Mouse (Mus musculus): ENCODE results near the gene Thumpd2. TPM values are rescaled to one million over a fixed set of nuclear protein-coding genes. Genes with fewer than 3 reads are reported as not detected.

Gene Thumpd2
- polyA plus RNA-seq, 1 experiment from 2014 or later: 14.6 TPM

DNA sequence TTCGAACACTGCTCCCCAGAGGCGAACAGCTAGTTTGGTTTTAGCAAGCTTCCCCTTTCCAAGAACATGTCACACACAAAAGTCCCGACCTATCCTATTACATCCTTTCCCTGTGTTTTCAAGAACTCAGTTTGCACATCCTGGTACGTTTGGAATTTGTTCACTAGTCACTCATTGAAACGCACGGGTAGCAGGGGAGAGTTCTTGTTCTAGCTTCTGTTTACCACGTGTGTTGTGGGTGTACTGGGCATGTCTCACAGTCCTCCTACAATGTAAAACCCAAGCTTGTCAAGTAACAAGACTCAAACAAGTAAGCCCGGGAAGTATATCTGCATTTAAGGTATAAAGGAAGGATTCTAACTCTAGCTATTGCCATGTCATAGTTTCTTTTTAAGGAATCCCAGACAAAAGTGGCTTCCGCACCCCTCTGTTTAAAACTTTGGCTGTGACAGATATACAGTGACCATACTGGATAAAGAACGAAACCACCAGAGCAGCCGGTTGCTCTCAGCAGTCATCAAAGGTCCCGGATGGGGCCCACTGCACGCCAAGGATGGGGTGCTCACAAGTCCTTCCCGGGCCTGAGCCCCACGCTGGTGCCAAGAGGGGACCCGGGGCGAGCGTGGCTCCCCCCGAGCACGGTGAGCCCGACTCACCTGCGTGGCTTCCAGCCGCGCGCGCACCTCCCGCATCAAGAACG lies 453 bp downstream of the Thumpd2 start:
- Histone ChIP-seq H3K27ac (ENCODE audit: low read depth) (peak overlapping the region; percentile 79), H3K27me3 (ENCODE audit: insufficient read depth, low read length) (no peaks in the 10 kb centered on the region), H3K9me3 (ENCODE audit: low read depth, low read length) (no peaks in the 10 kb centered on the region), H3K9ac (peak overlapping the region; percentile 95), H3K4me2 (peak overlapping the region; percentile 72), H3K36me3 (ENCODE audit: insufficient read depth) (peaks cover 8% of the 10 kb centered on the region; the same call in 1 of the 2 replicates), H3K4me1 (ENCODE audit: insufficient read depth) (peaks cover 3% of the 10 kb centered on the region; the same call in 1 of the 2 replicates), H3K4me3 (ENCODE audit: low read depth, low read length) (peak overlapping the region; percentile 87)
- no peak for TF ChIP-seq CTCF (IDR thresholded peaks at IDR 0.05; ENCODE audit: low read depth)
- WGBS: 10% methylated on average over 28 of the region's 28 CpGs
- ATAC-seq (ENCODE audit: insufficient read depth) (peak; percentile 91), DNase-seq (peak; percentile 53)

GRCm38 (mm10) chr17:81063346-81063745 lies 1.5 kb downstream of the Thumpd2 start:
- peak overlapping the region; percentile 72; the same call in 1 of the 2 replicates for H3K4me2 ChIP-seq
- H3K27me3 ChIP-seq (ENCODE audit: insufficient read depth, low read length): no peaks in the 10 kb centered on the region
- H3K4me1 ChIP-seq (ENCODE audit: insufficient read depth): peaks cover 3% of the 10 kb centered on the region; the same call in 1 of the 2 replicates
- no peak overlapping the region for H3K9ac ChIP-seq
- no peak overlapping the region for H3K4me3 ChIP-seq (ENCODE audit: low read depth, low read length)
- peaks cover 8% of the 10 kb centered on the region; the same call in 1 of the 2 replicates for H3K36me3 ChIP-seq (ENCODE audit: insufficient read depth)
- TF ChIP-seq CTCF (IDR thresholded peaks at IDR 0.05; ENCODE audit: low read depth): no peak
- H3K9me3 ChIP-seq (ENCODE audit: low read depth, low read length): no peaks in the 10 kb centered on the region
- no peak overlapping the region for H3K27ac ChIP-seq (ENCODE audit: low read depth)
- WGBS: 82% methylated on average over 3 of the region's 3 CpGs
- no peak for DNase-seq
- ATAC-seq (ENCODE audit: insufficient read depth): no peak

- WGBS: 19% methylated on average over 6 of the region's 6 CpGs
- ATAC-seq (ENCODE audit: insufficient read depth) (no peak), DNase-seq (peak; percentile 41)
- H3K9me3 ChIP-seq (ENCODE audit: low read depth, low read length): no peaks in the 10 kb centered on the region
- no peak overlapping the region for H3K4me2 ChIP-seq
- TF ChIP-seq CTCF (IDR thresholded peaks at IDR 0.05; ENCODE audit: low read depth): no peak
- H3K9ac ChIP-seq: no peak overlapping the region
- H3K4me1 ChIP-seq (ENCODE audit: insufficient read depth): peaks cover 3% of the 10 kb centered on the region; the same call in 1 of the 2 replicates
- H3K27ac ChIP-seq (ENCODE audit: low read depth): peak overlapping the region; percentile 30; the same call in 1 of the 2 replicates
- H3K27me3 ChIP-seq (ENCODE audit: insufficient read depth, low read length): no peaks in the 10 kb centered on the region
- no peak overlapping the region for H3K4me3 ChIP-seq (ENCODE audit: low read depth, low read length)
- H3K36me3 ChIP-seq (ENCODE audit: insufficient read depth): peaks cover 8% of the 10 kb centered on the region; the same call in 1 of the 2 replicates
These were observed 2.5 kb downstream of the Thumpd2 start for GRCm38 (mm10) chr17:81062349-81062871.

- Histone ChIP-seq H3K4me1 (ENCODE audit: insufficient read depth) (no peaks in the 10 kb centered on the region), H3K9ac (no peak overlapping the region), H3K36me3 (ENCODE audit: insufficient read depth) (peaks cover 26% of the 10 kb centered on the region), H3K4me2 (no peak overlapping the region), H3K27ac (ENCODE audit: low read depth) (no peak overlapping the region), H3K27me3 (ENCODE audit: insufficient read depth, low read length) (no peaks in the 10 kb centered on the region), H3K4me3 (ENCODE audit: low read depth, low read length) (no peak overlapping the region), H3K9me3 (ENCODE audit: low read depth, low read length) (no peaks in the 10 kb centered on the region)
- WGBS: 84% methylated on average over 8 of the region's 8 CpGs
- no peak for TF ChIP-seq CTCF (IDR thresholded peaks at IDR 0.05; ENCODE audit: low read depth)
- DNase-seq (no peak), ATAC-seq (ENCODE audit: insufficient read depth) (no peak)
These were observed 8.0 kb downstream of the Thumpd2 start for GRCm38 (mm10) chr17:81056796-81057381.

- Histone ChIP-seq H3K4me3 (ENCODE audit: low read depth, low read length) (no peak overlapping the region), H3K9me3 (ENCODE audit: low read depth, low read length) (no peaks in the 10 kb centered on the region), H3K9ac (no peak overlapping the region), H3K36me3 (ENCODE audit: insufficient read depth) (peaks cover 30% of the 10 kb centered on the region), H3K4me1 (ENCODE audit: insufficient read depth) (no peaks in the 10 kb centered on the region), H3K27me3 (ENCODE audit: insufficient read depth, low read length) (no peaks in the 10 kb centered on the region), H3K27ac (ENCODE audit: low read depth) (no peak overlapping the region), H3K4me2 (no peak overlapping the region)
- no peak for TF ChIP-seq CTCF (IDR thresholded peaks at IDR 0.05; ENCODE audit: low read depth)
- WGBS: 54% methylated on average over 3 of the region's 3 CpGs
- no peak for DNase-seq
- no peak for ATAC-seq (ENCODE audit: insufficient read depth)
These were observed 8.8 kb downstream of the Thumpd2 start for GRCm38 (mm10) chr17:81056035-81056434.

DNA sequence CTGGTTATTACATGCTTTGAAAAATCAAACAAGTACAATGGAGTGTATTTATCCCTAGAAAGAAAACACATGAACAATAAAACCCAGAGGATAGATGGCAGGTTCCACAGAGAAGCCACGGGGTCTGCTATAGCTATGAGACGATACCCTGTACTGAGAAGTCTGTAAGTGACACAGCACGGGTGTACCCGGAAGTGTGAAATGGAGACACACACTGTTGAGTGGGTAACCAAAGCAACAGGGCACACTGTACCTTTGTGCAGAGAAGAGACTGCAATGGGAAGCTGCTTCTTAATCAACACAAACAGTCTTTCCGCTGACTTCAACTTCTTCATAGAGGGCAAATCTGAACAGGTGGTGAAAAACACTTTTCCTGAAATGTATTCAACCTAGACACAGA lies 9.4 kb downstream of the Thumpd2 start:
- H3K27ac ChIP-seq (ENCODE audit: low read depth): no peak overlapping the region
- no peaks in the 10 kb centered on the region for H3K27me3 ChIP-seq (ENCODE audit: insufficient read depth, low read length)
- no peak for DNase-seq
- H3K36me3 ChIP-seq (ENCODE audit: insufficient read depth): peaks cover 30% of the 10 kb centered on the region
- no peak overlapping the region for H3K4me3 ChIP-seq (ENCODE audit: low read depth, low read length)
- WGBS: 84% methylated on average over 5 of the region's 5 CpGs
- ATAC-seq (ENCODE audit: insufficient read depth): no peak
- no peak for TF ChIP-seq CTCF (IDR thresholded peaks at IDR 0.05; ENCODE audit: low read depth)
- no peak overlapping the region for H3K9ac ChIP-seq
- no peaks in the 10 kb centered on the region for H3K4me1 ChIP-seq (ENCODE audit: insufficient read depth)
- no peak overlapping the region for H3K4me2 ChIP-seq
- H3K9me3 ChIP-seq (ENCODE audit: low read depth, low read length): no peaks in the 10 kb centered on the region

DNA sequence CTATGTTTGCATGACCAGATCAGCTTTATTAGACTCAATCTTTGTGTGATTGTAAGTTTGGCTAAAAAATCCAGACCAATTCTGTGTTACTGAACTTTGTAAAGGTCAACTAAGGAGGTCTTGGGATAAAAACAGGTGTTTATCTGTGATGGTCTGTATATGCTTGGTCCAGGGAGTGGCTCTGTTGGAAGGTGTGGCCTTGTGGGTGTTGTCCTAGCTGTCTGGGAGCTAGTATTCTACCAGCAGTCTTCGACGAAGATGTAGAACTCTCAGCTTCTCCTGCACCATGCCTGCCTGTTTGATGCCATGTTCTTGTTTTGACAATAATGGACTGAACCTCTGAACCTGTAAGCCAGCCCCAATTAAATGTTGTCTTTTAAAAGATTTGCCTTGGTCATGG lies 11.6 kb downstream of the Thumpd2 start:
- H3K9ac ChIP-seq: no peak overlapping the region
- peaks cover 34% of the 10 kb centered on the region for H3K36me3 ChIP-seq (ENCODE audit: insufficient read depth)
- no peaks in the 10 kb centered on the region for H3K4me1 ChIP-seq (ENCODE audit: insufficient read depth)
- H3K27ac ChIP-seq (ENCODE audit: low read depth): no peak overlapping the region
- no peaks in the 10 kb centered on the region for H3K27me3 ChIP-seq (ENCODE audit: insufficient read depth, low read length)
- 91% methylated on average over 2 of the region's 2 CpGs for WGBS
- no peak overlapping the region for H3K4me3 ChIP-seq (ENCODE audit: low read depth, low read length)
- ATAC-seq (ENCODE audit: insufficient read depth) (no peak), DNase-seq (no peak)
- H3K9me3 ChIP-seq (ENCODE audit: low read depth, low read length): no peaks in the 10 kb centered on the region
- H3K4me2 ChIP-seq: no peak overlapping the region
- TF ChIP-seq CTCF (IDR thresholded peaks at IDR 0.05; ENCODE audit: low read depth): no peak
